Mouse (Mus musculus): ENCODE data around the gene Rps15. TPM values are rescaled to one million over a fixed set of nuclear protein-coding genes. Genes with fewer than 3 reads are reported as not detected.

The Rps15 gene
- polyA plus RNA-seq, 1 experiment = 1,616 TPM

DNA sequence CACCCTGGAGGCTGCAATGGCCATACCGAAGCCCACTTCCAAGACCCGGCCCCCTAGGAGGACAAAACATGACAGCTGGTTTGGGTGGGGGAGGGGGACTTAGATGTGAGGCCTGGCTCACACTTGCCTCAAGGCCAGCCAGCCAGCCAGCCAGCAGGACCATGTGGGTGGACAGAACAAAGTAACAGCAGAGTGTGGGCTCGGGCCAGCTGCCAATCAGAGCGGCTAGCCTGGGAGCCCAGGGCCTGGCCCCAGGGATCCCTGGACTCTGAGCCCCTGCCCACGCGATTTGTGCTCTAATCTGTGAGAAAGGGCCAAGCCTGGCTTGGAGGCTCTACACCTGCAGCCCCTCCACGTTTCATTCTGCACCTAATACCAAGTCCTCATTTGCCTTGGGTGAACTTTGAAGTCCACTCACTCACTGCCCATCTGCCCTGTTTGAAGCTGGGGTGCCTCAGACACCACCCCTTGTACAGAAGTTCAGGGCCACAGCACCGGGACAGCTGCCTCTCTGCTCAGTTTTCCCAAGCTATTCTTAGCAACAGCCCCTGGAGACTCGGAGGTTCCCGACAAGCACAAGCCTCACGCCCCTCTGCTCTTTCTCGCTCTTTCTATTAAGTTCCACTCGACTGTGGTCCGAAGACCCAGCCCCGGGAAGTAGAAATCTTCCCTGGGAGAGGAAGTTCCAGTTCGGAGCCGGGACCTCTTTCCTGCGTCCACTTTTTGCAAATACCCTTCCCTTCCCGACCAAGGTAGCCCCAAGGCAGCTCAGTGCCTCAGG, 32.2 kb upstream of the Rps15 start:
- Histone ChIP-seq H3K4me3 (ENCODE audit: insufficient read depth, low read length) (peak overlapping the region; percentile 68), H3K4me1 (ENCODE audit: control insufficient read depth, insufficient read depth, low read length) (peaks cover 25% of the 10 kb centered on the region), H3K27ac (ENCODE audit: insufficient read depth, low read depth, low read length) (peak overlapping the region; percentile 58)
- TF ChIP-seq CTCF (IDR thresholded peaks at IDR 0.05; ENCODE audit: low read depth, low read length) (0 out of 2 replicates have a peak, but pooled peaks have one; percentile 6), POLR2A (IDR thresholded peaks at IDR 0.05; ENCODE audit: borderline replicate concordance, low read depth, low read length) (no peak)

DNA sequence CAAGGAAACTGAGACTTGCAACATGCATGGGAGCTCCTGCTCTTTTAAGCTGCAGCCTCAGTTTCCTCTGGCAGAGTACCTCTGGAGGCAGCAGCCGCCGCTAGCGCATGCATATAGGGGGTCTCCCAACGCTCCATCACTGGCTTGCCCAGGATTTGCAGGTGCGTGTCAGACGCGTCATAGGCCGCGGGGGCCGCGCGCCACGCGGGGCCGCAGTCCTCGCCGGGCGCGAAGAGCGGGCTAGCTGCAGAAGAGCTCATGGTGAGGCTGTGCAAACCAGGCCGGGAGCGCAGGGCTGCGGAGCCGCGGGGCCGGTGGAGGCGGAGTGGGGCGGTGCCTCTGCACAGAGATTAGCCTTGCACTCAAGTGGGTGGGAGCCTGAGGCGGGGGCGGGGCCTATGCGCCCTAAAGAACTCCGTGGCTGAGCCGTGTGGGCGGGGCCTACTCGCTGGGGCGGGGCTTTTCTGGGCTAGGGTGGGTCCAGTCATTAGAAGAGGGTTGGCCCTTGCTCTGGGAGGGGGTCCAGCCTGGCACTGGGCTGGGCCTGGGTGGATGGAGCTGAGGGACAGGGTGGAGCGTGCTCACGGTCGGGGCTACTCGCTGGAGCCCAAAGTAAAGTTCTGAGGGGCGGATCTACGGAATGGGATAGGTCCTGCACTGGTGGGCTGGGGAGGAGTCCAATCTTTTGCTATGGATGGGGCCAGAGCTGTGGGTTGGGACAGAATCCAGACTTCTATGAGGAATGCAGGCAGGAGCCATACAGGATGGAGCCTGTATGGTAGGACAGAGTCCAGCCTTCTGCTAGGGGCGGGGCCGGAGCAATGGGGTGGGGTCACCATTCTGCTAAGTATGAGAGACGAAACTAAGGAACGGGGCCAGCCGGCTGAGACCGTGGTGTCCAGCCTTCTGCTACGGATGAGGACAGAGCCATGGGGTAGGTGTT, 31.3 kb upstream of the Rps15 start, which contains the start of the genes Gamt and Dazap1:
Gamt (minus strand) TSS at position 371 of the 943 bp plus-strand sequence.
Dazap1 (plus strand) TSS at position 845 of the 943 bp plus-strand sequence.
- Histone ChIP-seq H3K4me1 (ENCODE audit: control insufficient read depth, insufficient read depth, low read length) (peaks cover 25% of the 10 kb centered on the region), H3K27ac (ENCODE audit: insufficient read depth, low read depth, low read length) (peak within 1 kb of the TSS; percentile 95), H3K4me3 (ENCODE audit: insufficient read depth, low read length) (peak within 1 kb of the TSS; percentile 75)
- no peak for TF ChIP-seq CTCF (IDR thresholded peaks at IDR 0.05; ENCODE audit: low read depth, low read length)
- TF ChIP-seq POLR2A (IDR thresholded peaks at IDR 0.05; ENCODE audit: borderline replicate concordance, low read depth, low read length) = 0 out of 2 replicates have a peak, but pooled peaks have one; percentile 47

DNA sequence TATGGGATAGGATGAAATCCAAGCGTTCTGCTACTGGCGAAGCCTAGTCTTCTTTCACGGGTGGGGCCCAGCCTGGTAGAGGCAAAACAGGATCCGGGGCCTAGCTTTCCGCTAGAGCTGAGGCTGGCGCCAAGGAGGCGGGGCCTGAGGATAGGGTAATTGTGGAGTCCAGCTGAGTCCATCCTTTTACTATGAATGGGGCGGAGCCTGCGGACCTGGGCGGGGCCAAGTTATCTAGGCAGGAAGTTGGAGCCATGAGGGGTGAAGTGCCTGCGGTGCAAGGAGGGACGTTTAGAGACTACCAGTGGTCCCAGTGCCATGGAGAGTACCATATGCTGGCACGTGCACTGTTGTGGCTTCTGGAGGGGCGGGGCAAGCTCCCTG, 30.7 kb upstream of the Rps15 start:
- no peak for TF ChIP-seq POLR2A (IDR thresholded peaks at IDR 0.05; ENCODE audit: borderline replicate concordance, low read depth, low read length)
- no peak for TF ChIP-seq CTCF (IDR thresholded peaks at IDR 0.05; ENCODE audit: low read depth, low read length)
- Histone ChIP-seq H3K4me3 (ENCODE audit: insufficient read depth, low read length) (peak overlapping the region; percentile 75), H3K4me1 (ENCODE audit: control insufficient read depth, insufficient read depth, low read length) (peaks cover 27% of the 10 kb centered on the region), H3K27ac (ENCODE audit: insufficient read depth, low read depth, low read length) (peak overlapping the region; percentile 95)

DNA sequence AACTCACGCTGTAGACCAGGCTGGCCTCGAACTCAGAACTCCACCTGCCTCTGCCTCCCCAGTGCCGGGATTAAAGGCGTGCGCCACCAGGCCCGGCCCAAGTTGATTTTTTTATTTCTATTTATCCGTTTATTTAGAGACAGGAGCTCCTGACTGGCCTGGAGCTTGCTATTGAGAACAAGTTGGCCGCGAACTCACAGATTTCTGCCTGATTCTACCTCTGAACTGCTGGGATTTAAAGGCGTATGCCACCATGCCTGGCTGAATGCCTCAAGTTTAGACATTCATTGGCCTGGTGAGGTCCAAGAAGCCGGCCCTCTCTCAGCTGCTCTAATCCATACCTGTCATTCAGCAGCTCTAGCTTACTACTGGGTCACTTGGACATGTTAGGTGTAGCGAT, 30.1 kb upstream of the Rps15 start:
- TF ChIP-seq CTCF (IDR thresholded peaks at IDR 0.05; ENCODE audit: low read depth, low read length) = no peak
- TF ChIP-seq POLR2A (IDR thresholded peaks at IDR 0.05; ENCODE audit: borderline replicate concordance, low read depth, low read length) = no peak
- Histone ChIP-seq H3K4me3 (ENCODE audit: insufficient read depth, low read length) (peak overlapping the region; percentile 56), H3K4me1 (ENCODE audit: control insufficient read depth, insufficient read depth, low read length) (peaks cover 31% of the 10 kb centered on the region), H3K27ac (ENCODE audit: insufficient read depth, low read depth, low read length) (peak overlapping the region; percentile 95)

DNA sequence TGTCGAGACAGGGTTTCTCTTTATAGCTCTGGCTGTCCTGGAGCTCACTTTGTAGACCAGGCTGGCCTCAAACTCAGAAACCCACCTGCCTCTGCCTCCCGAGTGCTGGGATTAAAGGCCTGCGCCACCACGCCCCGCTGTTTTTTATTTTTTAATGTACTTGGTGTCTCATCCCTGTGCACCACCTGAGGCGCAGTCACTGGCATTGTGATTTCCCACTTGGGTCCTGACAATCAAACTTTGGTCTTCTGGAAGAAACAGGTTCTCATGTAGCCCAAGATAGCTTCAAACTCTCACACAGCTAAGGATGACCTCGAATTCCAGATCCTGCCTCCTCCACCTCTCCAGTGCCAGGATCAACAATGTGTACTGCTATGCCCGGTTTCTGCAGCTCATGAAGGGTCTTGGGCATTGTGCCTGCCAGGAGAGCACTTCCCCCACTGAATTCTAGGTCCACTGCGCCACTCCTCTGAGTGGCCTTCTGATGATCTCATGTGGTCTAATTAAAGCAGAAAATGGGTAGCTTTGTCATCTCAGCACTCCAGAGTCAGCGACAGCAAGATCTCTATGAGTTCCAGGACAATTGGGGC, 29.4 kb upstream of the Rps15 start:
- peaks cover 37% of the 10 kb centered on the region for H3K4me1 ChIP-seq (ENCODE audit: control insufficient read depth, insufficient read depth, low read length)
- TF ChIP-seq CTCF (IDR thresholded peaks at IDR 0.05; ENCODE audit: low read depth, low read length) = no peak
- TF ChIP-seq POLR2A (IDR thresholded peaks at IDR 0.05; ENCODE audit: borderline replicate concordance, low read depth, low read length) = no peak
- peak overlapping the region; percentile 4; the same call in 1 of the 2 replicates for H3K4me3 ChIP-seq (ENCODE audit: insufficient read depth, low read length)
- H3K27ac ChIP-seq (ENCODE audit: insufficient read depth, low read depth, low read length) = peak overlapping the region; percentile 95

DNA sequence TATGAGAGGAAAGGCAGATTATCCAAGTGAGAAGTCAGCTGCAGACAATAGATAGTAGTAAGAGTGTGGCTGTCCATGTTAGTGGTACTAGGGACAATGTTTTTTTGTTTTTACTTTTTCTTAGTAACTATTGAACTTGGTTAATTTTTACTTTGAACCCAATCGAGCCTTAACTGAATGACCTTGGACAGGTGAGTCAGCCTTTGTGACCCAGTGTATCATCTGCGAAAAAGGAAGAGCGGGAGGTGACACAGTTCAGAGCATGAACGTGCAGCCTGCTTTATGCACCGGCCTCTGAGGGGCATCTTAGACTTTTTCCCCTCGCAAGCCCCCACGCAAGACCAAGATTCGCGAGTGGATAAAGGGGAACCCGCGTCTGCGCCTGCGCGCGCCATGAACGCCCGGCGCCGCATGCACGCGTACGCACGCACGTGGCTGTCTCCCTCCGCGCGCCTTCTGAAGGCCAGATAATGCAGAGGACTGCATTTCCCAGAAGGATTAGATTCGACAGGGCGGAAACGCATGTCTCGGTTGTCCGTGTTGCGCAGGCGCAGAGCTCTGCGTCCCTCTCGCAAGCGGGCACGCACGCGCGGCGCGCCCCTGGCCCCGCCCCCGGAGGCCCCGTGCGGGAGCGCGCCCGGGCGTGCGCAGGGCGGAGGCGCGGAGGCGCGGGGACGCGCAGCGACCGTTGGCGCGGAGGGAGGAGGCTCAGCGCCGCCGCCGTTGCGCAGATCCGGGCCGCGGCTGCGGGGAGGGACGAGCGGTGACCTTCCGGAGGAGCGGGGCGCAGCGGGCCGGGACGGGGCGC, 27.7 kb upstream of the Rps15 start:
- peak overlapping the region; percentile 69 for H3K4me3 ChIP-seq (ENCODE audit: insufficient read depth, low read length)
- H3K4me1 ChIP-seq (ENCODE audit: control insufficient read depth, insufficient read depth, low read length) = peaks cover 44% of the 10 kb centered on the region
- TF ChIP-seq CTCF (IDR thresholded peaks at IDR 0.05; ENCODE audit: low read depth, low read length) (no peak), POLR2A (IDR thresholded peaks at IDR 0.05; ENCODE audit: borderline replicate concordance, low read depth, low read length) (0 out of 2 replicates have a peak, but pooled peaks have one; percentile 12)
- peak overlapping the region; percentile 78 for H3K27ac ChIP-seq (ENCODE audit: insufficient read depth, low read depth, low read length)

DNA sequence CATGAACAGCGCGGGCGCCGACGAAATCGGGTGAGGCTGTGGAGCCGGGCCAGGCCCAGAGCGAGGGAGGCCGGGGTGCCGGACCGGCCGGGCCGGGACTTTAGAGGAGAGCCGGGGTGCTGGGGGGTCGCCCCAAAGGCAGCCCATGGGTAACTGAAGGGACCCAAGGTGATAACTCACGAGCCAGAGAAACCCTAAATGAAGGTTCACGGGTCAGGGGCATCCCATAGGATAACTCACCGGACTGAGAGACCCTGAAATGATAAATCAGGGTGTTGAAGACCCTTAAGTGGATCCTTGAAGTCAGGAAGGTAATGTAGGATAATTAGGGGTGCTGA, 27.1 kb upstream of the Rps15 start:
- TF ChIP-seq POLR2A (IDR thresholded peaks at IDR 0.05; ENCODE audit: borderline replicate concordance, low read depth, low read length) (no peak), CTCF (IDR thresholded peaks at IDR 0.05; ENCODE audit: low read depth, low read length) (no peak)
- Histone ChIP-seq H3K4me3 (ENCODE audit: insufficient read depth, low read length) (peak overlapping the region; percentile 69), H3K4me1 (ENCODE audit: control insufficient read depth, insufficient read depth, low read length) (peaks cover 45% of the 10 kb centered on the region), H3K27ac (ENCODE audit: insufficient read depth, low read depth, low read length) (peak overlapping the region; percentile 68)

DNA sequence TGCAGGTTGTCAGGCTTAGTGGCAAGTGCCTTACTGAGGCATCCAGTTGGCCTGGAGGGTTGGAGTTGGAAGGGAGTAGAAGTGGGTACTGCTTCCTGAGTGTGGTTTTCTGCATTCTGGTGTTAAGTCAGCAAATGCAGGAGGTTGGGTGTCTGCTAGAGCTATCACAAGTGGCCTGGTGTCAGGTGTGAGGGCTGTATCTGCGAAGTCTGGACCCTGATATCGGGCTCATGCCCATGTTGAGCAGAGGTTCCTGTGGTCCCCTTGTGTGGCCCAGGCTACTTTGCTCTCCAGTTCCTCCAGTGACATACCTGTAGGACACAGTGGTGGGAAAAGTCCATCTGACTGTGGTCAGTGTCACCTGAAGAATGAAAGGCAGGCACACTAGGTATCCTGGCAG, 22.2 kb upstream of the Rps15 start:
- Histone ChIP-seq H3K27ac (ENCODE audit: insufficient read depth, low read depth, low read length) (no peak overlapping the region), H3K4me3 (ENCODE audit: insufficient read depth, low read length) (no peak overlapping the region), H3K4me1 (ENCODE audit: control insufficient read depth, insufficient read depth, low read length) (peaks cover 43% of the 10 kb centered on the region)
- TF ChIP-seq POLR2A (IDR thresholded peaks at IDR 0.05; ENCODE audit: borderline replicate concordance, low read depth, low read length) = no peak
- TF ChIP-seq CTCF (IDR thresholded peaks at IDR 0.05; ENCODE audit: low read depth, low read length) = no peak
